Mouse (Mus musculus) kidney, postnatal 0 days (tissue): ENCODE results near the gene Inafm2. TPM values are rescaled to one million over a fixed set of nuclear protein-coding genes. Genes with fewer than 3 reads are reported as not detected.
A peak's percentile ranks its signal among the peaks of the same experiment; 100 is the strongest.

Source experiments
- ATAC-seq: fragments of 200-750 bp; cut with Nextera tagmentation; replicated peaks from 2 replicates; pipeline ENCODE4 v1.8.0; 2017; ENCODE audit warnings: low read depth, moderate number of reproducible peaks, moderate TSS enrichment, moderate library complexity; ENCODE audit not compliant: low FRiP score
- DNase-seq: peaks from one replicate; pipeline ENCODE4 v3.0.0-alpha.2; 2016; ENCODE audit warnings: low spot score
- H3K27ac ChIP-seq: fragments of 300-500 bp; sonication (generic); 2 replicates; pipeline ENCODE4 v1.5.1; 2014; ENCODE audit warnings: mild to moderate bottlenecking
- H3K27me3 ChIP-seq: fragments of 300-500 bp; sonication (generic); 2 replicates; pipeline ENCODE4 v1.6.1; 2014; ENCODE audit warnings: low read length, mixed read lengths; ENCODE audit not compliant: insufficient read depth
- H3K36me3 ChIP-seq: fragments of 300-500 bp; sonication (generic); 2 replicates; pipeline ENCODE4 v1.6.1; 2014; ENCODE audit warnings: low read length, mixed read lengths; ENCODE audit not compliant: insufficient read depth
- H3K4me1 ChIP-seq: fragments of 300-500 bp; sonication (generic); replicated peaks from 2 replicates; pipeline ENCODE4 v1.6.1; 2014; ENCODE audit warnings: antibody characterized with exemption, low read length, mixed read lengths; ENCODE audit not compliant: insufficient read depth
- H3K4me2 ChIP-seq: fragments of 300-500 bp; sonication (generic); 2 replicates; pipeline ENCODE4 v1.6.1; 2014; ENCODE audit warnings: mild to moderate bottlenecking, low read length, moderate library complexity, mixed read lengths
- H3K4me3 ChIP-seq: fragments of 300-500 bp; sonication (generic); replicated peaks from 2 replicates; pipeline ENCODE4 v1.5.1; 2014; ENCODE audit warnings: low read depth, low read length
- H3K9ac ChIP-seq: fragments of 300-500 bp; sonication (generic); 2 replicates; pipeline ENCODE4 v1.6.1; 2014; ENCODE audit warnings: low read depth, low read length
- H3K9me3 ChIP-seq: fragments of 300-500 bp; sonication (generic); replicated peaks from 2 replicates; pipeline ENCODE4 v1.6.1; 2016; ENCODE audit warnings: low read length, inconsistent platforms, mixed read lengths
- CTCF ChIP-seq: IDR thresholded peaks from 2 replicates; pipeline ENCODE4 v1.5.1; 2016; ENCODE audit warnings: antibody characterized with exemption, low read depth, mild to moderate bottlenecking, moderate library complexity
- WGBS: fragments of 180-500 bp; shearing (Covaris S2); extraction: QIAGEN DNeasy Blood & Tissue Kit; methylation state at CpG from one replicate; pipeline ENCODE4 v1.1.7; 2014; 5-methylcytosine and 5-hydroxymethylcytosine counted together
- polyA plus RNA-seq: library from polyadenylated mRNA; unstranded; fragments of >200 nt; fragmentation: Nextera tagmentation; extraction: Ambion mirVana; gene quantifications from 2 replicates; pipeline ENCODE4 v1.2.1, GENCODE M21; 2015

Gene Inafm2
- 16.1 and 16.8 TPM in 2 replicates for polyA plus RNA-seq

DNA sequence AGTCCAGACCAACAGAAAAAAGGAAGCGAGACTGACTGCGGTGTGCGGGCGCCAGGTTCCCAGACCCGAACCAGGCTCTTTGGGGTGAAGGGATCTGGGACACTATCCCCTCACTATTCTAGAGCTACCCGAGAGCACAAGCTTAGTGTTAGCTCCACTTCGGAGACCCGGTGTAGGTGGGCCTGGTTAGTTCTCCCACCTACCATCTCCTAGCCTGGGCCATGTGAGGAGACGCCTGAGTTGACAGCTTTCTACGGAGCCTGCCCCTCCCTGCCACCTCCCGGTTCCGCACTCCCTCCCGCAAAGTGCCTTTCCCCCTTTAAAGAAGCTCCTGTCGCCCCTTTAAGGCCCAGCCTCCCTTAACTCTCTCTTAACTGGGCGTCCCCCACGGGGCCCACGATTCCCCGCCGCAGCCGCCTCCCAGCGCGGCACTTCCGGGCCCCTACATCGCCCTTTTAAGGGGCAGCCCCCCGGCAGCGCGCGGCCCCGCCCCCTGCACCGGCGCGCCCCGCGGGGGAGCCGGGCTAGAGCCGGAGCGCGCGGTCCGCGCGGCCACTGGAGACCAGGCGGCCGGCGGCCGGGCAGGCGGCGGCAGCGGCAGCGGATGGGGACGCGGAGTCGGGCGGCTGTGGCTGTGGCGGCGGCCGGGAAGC lies at the start of gene Inafm2:
Gene Inafm2, plus strand, starts transcription at position 527 of the 653 bp plus-strand sequence.
- peak; percentile 96 for DNase-seq

DNA sequence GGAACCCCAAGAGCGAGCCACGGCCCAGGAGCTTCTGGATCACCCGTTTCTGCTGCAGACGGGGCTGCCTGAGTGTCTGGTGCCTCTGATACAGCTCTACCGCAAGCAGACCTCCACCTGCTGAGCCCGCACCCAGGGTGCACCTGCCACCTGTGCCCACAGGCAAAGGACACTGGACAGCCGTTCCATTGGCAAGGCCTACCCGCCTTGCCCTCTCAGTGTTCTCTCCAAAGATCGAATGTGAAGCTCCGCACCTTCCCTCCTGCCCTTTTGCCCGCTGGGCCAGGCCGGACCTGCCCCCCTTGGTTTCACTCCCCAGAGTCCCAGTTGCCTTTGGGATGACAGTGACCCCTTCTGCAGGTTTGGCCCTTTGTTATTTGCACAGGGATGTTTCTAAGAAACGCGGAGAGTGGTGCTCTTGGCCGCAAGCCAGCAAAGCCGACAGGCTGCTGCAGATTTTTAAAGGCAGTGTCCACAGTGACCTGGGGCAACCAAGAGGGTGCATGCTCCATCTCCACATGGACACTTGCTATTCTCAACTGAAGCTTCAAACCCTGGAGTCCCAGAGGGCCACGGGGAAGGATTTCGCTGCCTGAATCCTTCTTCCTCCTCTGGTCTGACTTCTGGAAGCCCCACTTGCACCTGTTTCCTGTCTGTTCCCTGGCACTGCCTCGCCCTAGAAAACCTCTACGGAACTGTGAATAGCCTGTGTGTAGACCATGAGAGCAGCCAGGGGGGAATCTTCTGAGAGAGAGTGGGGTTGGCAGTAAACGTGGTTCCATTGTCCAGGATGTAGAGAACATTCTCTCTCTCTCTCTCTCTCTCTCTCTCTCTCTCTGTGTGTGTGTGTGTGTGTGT lies 48.9 kb upstream of the Inafm2 start:
- WGBS = 42% methylated on average over 21 of the region's 21 CpGs
- no peak overlapping the region for H3K9ac ChIP-seq
- TF ChIP-seq CTCF = no peak
- ATAC-seq (no peak), DNase-seq (no peak)
- no peak overlapping the region for H3K4me2 ChIP-seq
- no peaks in the 10 kb centered on the region; the same call in 1 of the 2 replicates for H3K4me1 ChIP-seq
- H3K27ac ChIP-seq = no peak overlapping the region
- no peak overlapping the region for H3K4me3 ChIP-seq
- H3K36me3 ChIP-seq = no peaks in the 10 kb centered on the region
- H3K27me3 ChIP-seq = peaks cover 20% of the 10 kb centered on the region
- no peaks in the 10 kb centered on the region for H3K9me3 ChIP-seq

More for the DNA sequence above, at the start of gene Inafm2:
- peak within 1 kb of the TSS; percentile 69 for H3K4me3 ChIP-seq
- H3K4me2 ChIP-seq = peak within 1 kb of the TSS; percentile 99
- peak; percentile 15; the same call in 1 of the 2 replicates for TF ChIP-seq CTCF
- H3K9me3 ChIP-seq = no peaks in the 10 kb centered on the region
- peak within 1 kb of the TSS; percentile 19 for H3K27ac ChIP-seq
- H3K27me3 ChIP-seq = peaks cover 7% of the 10 kb centered on the region
- H3K4me1 ChIP-seq = peaks cover 7% of the 10 kb centered on the region
- WGBS = under 1% methylated on average over 48 of the region's 57 CpGs
- peak within 1 kb of the TSS; percentile 84 for H3K9ac ChIP-seq
- no peaks in the 10 kb centered on the region for H3K36me3 ChIP-seq
- ATAC-seq = peak; percentile 87

DNA sequence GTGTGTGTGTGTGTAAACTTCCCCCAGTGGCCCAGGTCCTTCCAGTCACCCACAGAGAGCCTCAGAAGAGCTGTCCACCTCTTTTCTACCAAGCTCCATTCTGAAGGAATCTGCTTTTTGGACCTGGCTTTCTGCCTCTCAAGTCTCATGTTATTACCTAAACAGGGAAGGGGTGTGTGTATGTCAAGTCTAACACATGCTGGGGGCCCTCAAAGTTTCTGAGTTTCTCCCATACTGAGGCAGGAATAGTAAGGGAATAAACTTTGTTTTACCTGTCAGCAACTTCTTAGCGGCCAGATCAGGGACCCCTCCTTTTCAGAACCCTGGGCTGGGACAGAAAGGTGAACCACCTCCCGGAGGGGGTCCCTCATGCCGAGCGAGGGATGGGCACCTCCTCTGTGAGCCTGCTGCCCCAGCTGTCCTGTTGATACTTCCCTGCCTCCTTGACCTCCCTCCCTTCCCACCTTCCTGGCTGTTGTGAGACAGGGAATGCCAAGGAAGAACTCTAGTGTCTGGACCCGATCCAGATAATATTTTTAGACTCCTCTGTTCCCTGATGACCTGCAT lies 48.2 kb upstream of the Inafm2 start:
- Histone ChIP-seq H3K27me3 (peaks cover 27% of the 10 kb centered on the region), H3K4me3 (no peak overlapping the region), H3K4me1 (peaks cover under 1% of the 10 kb centered on the region; the same call in 1 of the 2 replicates), H3K27ac (no peak overlapping the region), H3K36me3 (no peaks in the 10 kb centered on the region), H3K9ac (no peak overlapping the region), H3K9me3 (no peaks in the 10 kb centered on the region), H3K4me2 (no peak overlapping the region)
- no peak for TF ChIP-seq CTCF
- 24% methylated on average over 5 of the region's 5 CpGs for WGBS
- no peak for ATAC-seq
- no peak for DNase-seq

DNA sequence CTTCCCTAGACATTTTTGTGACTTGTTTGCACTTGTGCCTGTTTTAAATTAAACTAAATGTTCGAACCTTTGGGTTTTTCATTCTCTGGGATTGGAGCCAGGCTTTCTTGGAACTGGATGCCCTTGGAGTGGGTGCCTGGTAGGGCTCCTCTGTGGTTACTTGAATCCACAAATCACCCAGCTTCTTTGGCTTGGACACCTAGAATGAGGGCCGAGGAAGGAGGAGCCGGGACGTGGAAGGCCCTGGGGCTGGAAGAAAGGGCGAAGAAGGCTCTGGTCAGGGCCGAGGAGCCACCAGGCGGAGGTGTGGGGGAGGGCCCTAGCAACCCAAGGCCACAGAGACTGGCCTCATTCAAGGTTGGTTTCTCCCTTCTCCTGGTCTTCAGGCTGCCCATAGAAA lies 47.6 kb upstream of the Inafm2 start:
- TF ChIP-seq CTCF = no peak
- Histone ChIP-seq H3K27ac (no peak overlapping the region), H3K9ac (no peak overlapping the region), H3K36me3 (no peaks in the 10 kb centered on the region), H3K4me2 (no peak overlapping the region), H3K27me3 (peaks cover 33% of the 10 kb centered on the region), H3K4me1 (peaks cover 6% of the 10 kb centered on the region), H3K4me3 (no peak overlapping the region), H3K9me3 (no peaks in the 10 kb centered on the region)
- DNase-seq (peak; percentile 41), ATAC-seq (no peak)
- WGBS = 23% methylated on average over 7 of the region's 7 CpGs

DNA sequence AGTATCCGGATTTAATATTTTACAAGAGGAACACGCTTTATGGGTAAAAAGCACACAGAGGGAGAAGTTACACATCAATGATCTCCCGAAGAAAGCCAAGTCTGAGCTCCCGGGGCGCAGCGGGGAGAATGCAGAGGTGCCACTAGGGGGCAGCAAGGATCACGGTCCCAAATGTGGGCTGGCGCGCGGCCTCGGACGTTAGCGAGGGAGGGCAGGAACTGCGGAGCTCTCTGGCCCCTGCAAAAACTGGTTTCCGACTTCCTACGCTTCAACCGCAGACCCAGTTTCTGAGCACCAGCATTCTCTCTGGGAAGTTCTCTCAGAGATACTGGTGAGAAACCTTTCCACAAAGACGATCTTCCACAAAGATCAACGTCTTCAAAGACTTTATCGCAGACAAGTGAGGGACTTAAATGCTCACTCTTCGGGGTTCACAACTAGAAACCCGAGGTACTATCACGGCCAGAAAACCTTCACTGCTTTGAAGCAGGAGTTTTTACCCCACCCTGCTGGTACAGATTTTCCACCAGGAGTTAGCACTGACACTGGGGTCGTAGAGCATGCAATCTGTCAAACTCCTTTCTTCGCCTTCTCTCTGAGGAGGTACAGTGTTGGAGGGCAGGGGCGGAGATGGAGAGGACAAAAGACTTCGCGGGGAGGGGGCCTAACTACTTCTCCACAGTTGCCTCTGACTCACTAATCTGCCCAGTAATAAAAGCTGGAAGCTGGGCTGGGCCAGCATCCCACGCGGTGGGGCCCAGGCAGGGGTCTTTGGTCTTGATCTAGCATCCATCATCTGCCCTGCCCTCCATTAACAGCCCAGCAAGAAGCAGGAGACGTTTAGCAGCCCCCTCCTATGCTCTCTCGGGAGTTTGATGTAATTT lies 45.1 kb upstream of the Inafm2 start:
- Histone ChIP-seq H3K9me3 (no peaks in the 10 kb centered on the region), H3K27ac (no peak overlapping the region), H3K4me3 (0 out of 2 replicates have a peak overlapping the region, but pooled peaks have one; percentile 0), H3K27me3 (peaks cover 57% of the 10 kb centered on the region), H3K4me1 (peaks cover 17% of the 10 kb centered on the region), H3K4me2 (peak overlapping the region; percentile 41), H3K9ac (no peak overlapping the region), H3K36me3 (no peaks in the 10 kb centered on the region)
- DNase-seq (peak; percentile 91), ATAC-seq (no peak)
- WGBS = 4% methylated on average over 32 of the region's 32 CpGs
- peak; percentile 92 for TF ChIP-seq CTCF
